8 mouse cellular contexts compared by ENCODE assay signal in genomic region chr15:100040541-100041266, GRCm38 (mm10). TPM values are rescaled to one million over a fixed set of nuclear protein-coding genes. Genes with fewer than 3 reads are reported as not detected.
DNase-seq lines count a peak whose midpoint lies in the region; ATAC-seq and TF ChIP-seq lines count a peak whose summit lies in the region.

No protein-coding gene starts in this region.

- no peaks in the 10 kb centered on the region for H3K27me3 ChIP-seq in liver, adult 2 months (ENCODE audit: control insufficient read depth, insufficient read depth, low read length)
- no peaks in the 10 kb centered on the region for H3K27me3 ChIP-seq in forebrain, postnatal 0 days (ENCODE audit: insufficient read depth, low read length)
- H3K27me3 ChIP-seq in limb, embryonic 12.5 days = peaks cover 7% of the 10 kb centered on the region; the same call in 1 of the 2 replicates

- peak; percentile 34 for DNase-seq in liver, adult 2 months (ENCODE audit: extremely low read depth, low read depth, low spot score)
- no peak for DNase-seq in liver
- DNase-seq in brain, embryonic 14.5 days (ENCODE audit: low read depth) = peak; percentile 54
- peak; percentile 12 for DNase-seq in forebrain, postnatal 0 days
- peak; percentile 18 for DNase-seq in right cerebral cortex, postnatal 25 days
- DNase-seq in urinary bladder, adult 2 months (ENCODE audit: low spot score) = no peak

- no peaks in the 10 kb centered on the region for H3K36me3 ChIP-seq in liver, adult 2 months (ENCODE audit: control insufficient read depth, insufficient read depth, low read length)
- no peaks in the 10 kb centered on the region for H3K36me3 ChIP-seq in forebrain, postnatal 0 days (ENCODE audit: insufficient read depth)
- H3K36me3 ChIP-seq in limb, embryonic 12.5 days = peaks cover 6% of the 10 kb centered on the region; the same call in 1 of the 2 replicates

- no peak for ATAC-seq in forebrain, postnatal 0 days
- no peak for ATAC-seq in limb, embryonic 12.5 days (ENCODE audit: insufficient number of reproducible peaks, insufficient read depth, low FRiP score, low TSS enrichment, low read depth)
- ATAC-seq in granulocyte monocyte progenitor cell, adult 5-6 weeks (replicated peaks; ENCODE audit: poor library complexity, severe bottlenecking) = no peak

- H3K27ac ChIP-seq in liver, adult 2 months (replicated peaks; ENCODE audit: insufficient read depth, low read depth, low read length) = no peak overlapping the region
- H3K27ac ChIP-seq in forebrain, postnatal 0 days (ENCODE audit: low read depth, low read length) = no peak overlapping the region
- no peak overlapping the region for H3K27ac ChIP-seq in limb, embryonic 12.5 days

- no peak for TF ChIP-seq CTCF in liver, adult 2 months (IDR thresholded peaks at IDR 0.05; ENCODE audit: low read depth, low read length)
- TF ChIP-seq CTCF in brain, embryonic 14.5 days (IDR thresholded peaks at IDR 0.05; ENCODE audit: borderline replicate concordance, extremely low read depth, insufficient read depth, insufficient read length) = no peak
- TF ChIP-seq CTCF in forebrain, postnatal 0 days (IDR thresholded peaks at IDR 0.05; ENCODE audit: low read depth) = no peak

- peaks cover 28% of the 10 kb centered on the region for H3K79me2 ChIP-seq in liver, adult 2 months (ENCODE audit: control insufficient read depth, insufficient read depth, low read length)

- H3K4me3 ChIP-seq in liver, adult 2 months (ENCODE audit: insufficient read depth, low read depth, low read length) = no peak overlapping the region
- peak overlapping the region; percentile 94 for H3K4me3 ChIP-seq in forebrain, postnatal 0 days (ENCODE audit: low read depth, low read length)
- peak overlapping the region; percentile 0; the same call in 1 of the 2 replicates for H3K4me3 ChIP-seq in limb, embryonic 12.5 days (replicated peaks)

- H3K9me3 ChIP-seq in forebrain, postnatal 0 days (ENCODE audit: low read length) = no peaks in the 10 kb centered on the region
- H3K9me3 ChIP-seq in limb, embryonic 12.5 days = no peaks in the 10 kb centered on the region

- peak overlapping the region; percentile 59 for H3K4me2 ChIP-seq in forebrain, postnatal 0 days (ENCODE audit: low read depth)
- peak overlapping the region; percentile 79 for H3K4me2 ChIP-seq in limb, embryonic 12.5 days

- WGBS in liver, adult 2 months = 53% methylated on average over 14 of the region's 14 CpGs
- 18% methylated on average over 14 of the region's 14 CpGs for WGBS in forebrain, postnatal 0 days
- WGBS in limb, embryonic 12.5 days = 38% methylated on average over 14 of the region's 14 CpGs

- peaks cover 5% of the 10 kb centered on the region for H3K4me1 ChIP-seq in liver, adult 2 months (ENCODE audit: control insufficient read depth, insufficient read depth, low read length)
- H3K4me1 ChIP-seq in forebrain, postnatal 0 days (ENCODE audit: insufficient read depth) = peaks cover 16% of the 10 kb centered on the region
- peaks cover 26% of the 10 kb centered on the region for H3K4me1 ChIP-seq in limb, embryonic 12.5 days (replicated peaks)

- H3K9ac ChIP-seq in liver, adult 2 months (ENCODE audit: low read depth, low read length) = no peak overlapping the region
- peak overlapping the region; percentile 100 for H3K9ac ChIP-seq in forebrain, postnatal 0 days
- H3K9ac ChIP-seq in limb, embryonic 12.5 days (replicated peaks) = peak overlapping the region; percentile 46; the same call in 1 of the 2 replicates

- TF ChIP-seq POLR2A in liver, adult 2 months (IDR thresholded peaks at IDR 0.05; ENCODE audit: extremely low read depth, insufficient read depth, low read length) = no peak
- TF ChIP-seq POLR2A in brain, embryonic 14.5 days (IDR thresholded peaks at IDR 0.05; ENCODE audit: borderline replicate concordance, extremely low read depth, insufficient read depth, insufficient read length, poor library complexity, severe bottlenecking) = no peak

RNA-seq across cellular contexts. Expression of gene Dip2b, which starts 2.2 kb away (rescaled TPM):
- 3.1 and 5.3 TPM in 2 replicates for total RNA-seq in liver, adult 2 months (2014; rRNA removed)
- 2.0 TPM in 2 replicates for polyA plus RNA-seq in liver, adult 2 months (2012; rRNA removed)
- polyA plus RNA-seq in brain, embryonic 14.5 days (2012; rRNA removed) = 25.5 and 33.7 TPM in 2 replicates
- 29.3 and 40.6 TPM in 2 replicates for total RNA-seq in forebrain, postnatal 0 days (2014; rRNA removed)
- 4.7 and 8.3 TPM in 2 replicates for polyA plus RNA-seq in forebrain, postnatal 0 days (2015; fragmentation: Nextera tagmentation; extraction: Ambion mirVana)
- polyA plus RNA-seq in limb, embryonic 12.5 days (2016; fragmentation: Nextera tagmentation; extraction: Ambion mirVana) = 14.3 and 15.9 TPM in 2 replicates
- 13.3 and 23.3 TPM in 2 replicates for total RNA-seq in granulocyte monocyte progenitor cell, adult 5-6 weeks (2014; fragmentation: Nextera tagmentation)
- total RNA-seq in granulocyte monocyte progenitor cell, adult 5-6 weeks (2017) = 11.0 and 11.9 TPM in 2 replicates
- 13.5 and 14.7 TPM in 2 replicates for polyA plus RNA-seq in urinary bladder, adult 2 months (2012; rRNA removed)

Comparison
In these comparisons a context has a peak if more than half of its experiments do, and no peak if none do; other contexts are left out.
1. DNase-seq: peak in liver, adult 2 months (single experiment), brain, embryonic 14.5 days (single experiment), forebrain, postnatal 0 days (single experiment) and right cerebral cortex, postnatal 25 days (single experiment); none in liver (single experiment) and urinary bladder, adult 2 months (single experiment).